10 mouse cellular contexts compared by ENCODE assay signal in genomic region chr7:141009665-141010064, GRCm38 (mm10). TPM values are rescaled to one million over a fixed set of nuclear protein-coding genes. Genes with fewer than 3 reads are reported as not detected.
DNase-seq lines count a peak whose midpoint lies in the region; ATAC-seq and TF ChIP-seq lines count a peak whose summit lies in the region.
"Had no signal": no experiment of that assay in that cellular context is flagged by ENCODE, and none has a peak within 500 bp of the region (broad histone marks: within the 10 kb centered on the region; RNA-seq: fewer than 3 reads in every experiment).

No protein-coding gene starts in this region.

- H3K4me2 ChIP-seq in heart, embryonic 15.5 days: peak overlapping the region; percentile 63
- H3K4me2 ChIP-seq in liver, postnatal 0 days (ENCODE audit: low read depth, low read length): peak overlapping the region; percentile 62

- peaks cover 20% of the 10 kb centered on the region for H3K4me1 ChIP-seq in liver, adult 2 months (ENCODE audit: control insufficient read depth, insufficient read depth, low read length)
- H3K4me1 ChIP-seq in heart, embryonic 15.5 days (replicated peaks): peaks cover 23% of the 10 kb centered on the region
- peaks cover 40% of the 10 kb centered on the region for H3K4me1 ChIP-seq in liver, postnatal 0 days (ENCODE audit: insufficient read depth)

- H3K27ac ChIP-seq in liver, adult 2 months (replicated peaks; ENCODE audit: insufficient read depth, low read depth, low read length): peak overlapping the region; percentile 92
- H3K27ac ChIP-seq in heart, embryonic 15.5 days: peak overlapping the region; percentile 70; the same call in 1 of the 2 replicates
- H3K27ac ChIP-seq in liver, postnatal 0 days (ENCODE audit: low read depth): peak overlapping the region; percentile 87

- no peaks in the 10 kb centered on the region for H3K9me3 ChIP-seq in heart, embryonic 15.5 days (replicated peaks)
- no peaks in the 10 kb centered on the region for H3K9me3 ChIP-seq in liver, postnatal 0 days (ENCODE audit: low read length)

- DNase-seq in liver, adult 2 months (ENCODE audit: extremely low read depth, low read depth, low spot score): no peak
- no peak for DNase-seq in liver
- DNase-seq in liver, postnatal 0 days: no peak
- DNase-seq in gastrocnemius, adult 8-10 months (ENCODE audit: low spot score in 2 of 2): no peak
- DNase-seq in layer of hippocampus, adult 9-11 months: no peak

- 13% methylated on average over 9 of the region's 9 CpGs for WGBS in liver, adult 2 months
- 79% methylated on average over 9 of the region's 9 CpGs for WGBS in heart, embryonic 15.5 days
- 73% methylated on average over 9 of the region's 9 CpGs for WGBS in liver, postnatal 0 days (ENCODE audit: insufficient replicate concordance)

- H3K27me3 ChIP-seq in liver, adult 2 months (ENCODE audit: control insufficient read depth, insufficient read depth, low read length): no peaks in the 10 kb centered on the region
- H3K27me3 ChIP-seq in heart, embryonic 15.5 days: no peaks in the 10 kb centered on the region
- H3K27me3 ChIP-seq in liver, postnatal 0 days (ENCODE audit: insufficient read depth, low read length): no peaks in the 10 kb centered on the region

- no peak for TF ChIP-seq EP300 in liver, postnatal 0 days (IDR thresholded peaks at IDR 0.05; ENCODE audit: low read depth)

- H3K4me3 ChIP-seq in liver, adult 2 months (ENCODE audit: insufficient read depth, low read depth, low read length): peak overlapping the region; percentile 80
- H3K4me3 ChIP-seq in heart, embryonic 15.5 days: peak overlapping the region; percentile 52
- H3K4me3 ChIP-seq in liver, postnatal 0 days (ENCODE audit: low read depth, low read length): peak overlapping the region; percentile 52

- H3K36me3 ChIP-seq in liver, adult 2 months (ENCODE audit: control insufficient read depth, insufficient read depth, low read length): no peaks in the 10 kb centered on the region
- H3K36me3 ChIP-seq in heart, embryonic 15.5 days: no peaks in the 10 kb centered on the region
- no peaks in the 10 kb centered on the region for H3K36me3 ChIP-seq in liver, postnatal 0 days (replicated peaks; ENCODE audit: insufficient read depth, low read length)

- peaks cover 3% of the 10 kb centered on the region; the same call in 1 of the 2 replicates for H3K79me2 ChIP-seq in liver, adult 2 months (ENCODE audit: control insufficient read depth, insufficient read depth, low read length)

- peak; percentile 44 for ATAC-seq in activated CD4-positive, CD25-positive, alpha-beta regulatory T cell, adult 4 months
- ATAC-seq in heart, embryonic 15.5 days (replicated peaks; ENCODE audit: insufficient number of reproducible peaks, insufficient read depth, low FRiP score, low read depth): no peak
- ATAC-seq in liver, postnatal 0 days: no peak
- ATAC-seq in megakaryocyte-erythroid progenitor cell, adult 5-6 weeks (replicated peaks; ENCODE audit: low FRiP score, low TSS enrichment, poor library complexity, severe bottlenecking): no peak

- no peak for TF ChIP-seq POLR2A in liver, adult 2 months (IDR thresholded peaks at IDR 0.05; ENCODE audit: extremely low read depth, insufficient read depth, low read length)

- TF ChIP-seq CTCF in liver, adult 2 months (IDR thresholded peaks at IDR 0.05; ENCODE audit: low read depth, low read length): no peak
- TF ChIP-seq CTCF in liver, postnatal 0 days (IDR thresholded peaks at IDR 0.05; ENCODE audit: low read depth): no peak

- H3K9ac ChIP-seq in liver, adult 2 months (ENCODE audit: low read depth, low read length): peak overlapping the region; percentile 89
- 0 out of 2 replicates have a peak overlapping the region, but pooled peaks have one; percentile 49 for H3K9ac ChIP-seq in heart, embryonic 15.5 days
- peak overlapping the region; percentile 64 for H3K9ac ChIP-seq in liver, postnatal 0 days (replicated peaks)

RNA-seq across cellular contexts. Expression of gene Ifitm3, which starts 0.9 kb away (rescaled TPM):
- total RNA-seq in liver, adult 2 months (2014; rRNA removed): 296 and 392 TPM in 2 replicates
- 848 and 1,254 TPM in 2 replicates for polyA plus RNA-seq in liver, adult 2 months (2012; rRNA removed)
- polyA plus RNA-seq in activated CD4-positive, CD25-positive, alpha-beta regulatory T cell, adult 4 months (2017; shearing (Covaris generic)): 10 to 100 TPM; 17.0 to 23.4 TPM
- polyA plus RNA-seq in heart, embryonic 15.5 days (2015; fragmentation: Nextera tagmentation; extraction: Ambion mirVana): 103 and 212 TPM in 2 replicates
- 295 and 298 TPM in 2 replicates for polyA plus RNA-seq in liver, postnatal 0 days (2015; fragmentation: Nextera tagmentation; extraction: Ambion mirVana)
- 10 to 100 TPM; 20.8 to 38.8 (median 27.1) TPM for total RNA-seq in gastrocnemius, adult 8-10 months (2022)
- 53.9 and 67.3 TPM in 2 replicates for total RNA-seq in megakaryocyte-erythroid progenitor cell, adult 5-6 weeks (2014; fragmentation: Nextera tagmentation)
- total RNA-seq in megakaryocyte-erythroid progenitor cell, adult 5-6 weeks (2017): 54.1 and 55.3 TPM in 2 replicates

RNA-seq across cellular contexts. Expression of gene Ifitm6, which starts 8.1 kb away (rescaled TPM):
- 0.81 and 0.83 TPM in 2 replicates for total RNA-seq in liver, adult 2 months (2014; rRNA removed)
- 0.72 and 1.7 TPM in 2 replicates for polyA plus RNA-seq in liver, adult 2 months (2012; rRNA removed)
- under 1 TPM; 0.70 to 0.92 TPM for polyA plus RNA-seq in activated CD4-positive, CD25-positive, alpha-beta regulatory T cell, adult 4 months (2017; shearing (Covaris generic))
- polyA plus RNA-seq in heart, embryonic 15.5 days (2015; fragmentation: Nextera tagmentation; extraction: Ambion mirVana): 0.53 and 1.4 TPM in 2 replicates
- 53.6 and 54.4 TPM in 2 replicates for polyA plus RNA-seq in liver, postnatal 0 days (2015; fragmentation: Nextera tagmentation; extraction: Ambion mirVana)
- not detected for total RNA-seq in gastrocnemius, adult 8-10 months (2022)
- not detected in 2 replicates for total RNA-seq in megakaryocyte-erythroid progenitor cell, adult 5-6 weeks (2014; fragmentation: Nextera tagmentation)
- total RNA-seq in megakaryocyte-erythroid progenitor cell, adult 5-6 weeks (2017): 25.3 TPM in 1 of 2 replicates, not detected in the other
- total RNA-seq: gastrocnemius, postnatal 36 days had no signal

RNA-seq across cellular contexts. Expression of gene Gm17387, which starts 19.3 kb away (rescaled TPM):
- total RNA-seq in liver, adult 2 months (2014; rRNA removed): not detected in 2 replicates
- not detected in 2 replicates for polyA plus RNA-seq in liver, adult 2 months (2012; rRNA removed)
- not detected for polyA plus RNA-seq in activated CD4-positive, CD25-positive, alpha-beta regulatory T cell, adult 4 months (2017; shearing (Covaris generic))
- polyA plus RNA-seq in heart, embryonic 15.5 days (2015; fragmentation: Nextera tagmentation; extraction: Ambion mirVana): not detected in 2 replicates
- not detected in 2 replicates for polyA plus RNA-seq in liver, postnatal 0 days (2015; fragmentation: Nextera tagmentation; extraction: Ambion mirVana)
- not detected for total RNA-seq in gastrocnemius, adult 8-10 months (2022)
- not detected in 2 replicates for total RNA-seq in megakaryocyte-erythroid progenitor cell, adult 5-6 weeks (2014; fragmentation: Nextera tagmentation)
- not detected in 2 replicates for total RNA-seq in megakaryocyte-erythroid progenitor cell, adult 5-6 weeks (2017)
- total RNA-seq: gastrocnemius, postnatal 36 days; left cerebral cortex, adult 18-20 months had no signal

RNA-seq across cellular contexts. Expression of gene Ifitm1, which starts 42.6 kb away (rescaled TPM):
- 11.2 and 11.3 TPM in 2 replicates for total RNA-seq in liver, adult 2 months (2014; rRNA removed)
- polyA plus RNA-seq in liver, adult 2 months (2012; rRNA removed): 48.6 and 79.4 TPM in 2 replicates
- 1 to 10 TPM; 4.6 to 7.5 TPM for polyA plus RNA-seq in activated CD4-positive, CD25-positive, alpha-beta regulatory T cell, adult 4 months (2017; shearing (Covaris generic))
- polyA plus RNA-seq in heart, embryonic 15.5 days (2015; fragmentation: Nextera tagmentation; extraction: Ambion mirVana): 11.7 and 49.8 TPM in 2 replicates
- 33.4 and 38.6 TPM in 2 replicates for polyA plus RNA-seq in liver, postnatal 0 days (2015; fragmentation: Nextera tagmentation; extraction: Ambion mirVana)
- under 1 TPM; 0.34 to 0.99 (median 0.77) TPM for total RNA-seq in gastrocnemius, adult 8-10 months (2022)
- 37.2 and 54.3 TPM in 2 replicates for total RNA-seq in megakaryocyte-erythroid progenitor cell, adult 5-6 weeks (2014; fragmentation: Nextera tagmentation)
- total RNA-seq in megakaryocyte-erythroid progenitor cell, adult 5-6 weeks (2017): 20.9 and 50.8 TPM in 2 replicates

RNA-seq across cellular contexts. Expression of gene B4galnt4, which starts 51.2 kb away (rescaled TPM):
- 0.09 TPM in 1 of 2 replicates, not detected in the other for total RNA-seq in liver, adult 2 months (2014; rRNA removed)
- polyA plus RNA-seq in liver, adult 2 months (2012; rRNA removed): 0.04 and 0.10 TPM in 2 replicates
- 10 to 100 TPM in 1 of 2 experiments, 1 to 10 TPM in 1; 6.4 to 11.9 TPM for polyA plus RNA-seq in activated CD4-positive, CD25-positive, alpha-beta regulatory T cell, adult 4 months (2017; shearing (Covaris generic))
- polyA plus RNA-seq in heart, embryonic 15.5 days (2015; fragmentation: Nextera tagmentation; extraction: Ambion mirVana): 1.0 and 2.0 TPM in 2 replicates
- polyA plus RNA-seq in liver, postnatal 0 days (2015; fragmentation: Nextera tagmentation; extraction: Ambion mirVana): 0.15 and 0.34 TPM in 2 replicates
- under 1 TPM in 2 of 4 experiments, not detected in 2; 0.20 to 0.59 TPM for total RNA-seq in gastrocnemius, adult 8-10 months (2022)
- 0.20 and 0.70 TPM in 2 replicates for total RNA-seq in megakaryocyte-erythroid progenitor cell, adult 5-6 weeks (2014; fragmentation: Nextera tagmentation)
- not detected in 2 replicates for total RNA-seq in megakaryocyte-erythroid progenitor cell, adult 5-6 weeks (2017)

Comparison
In these comparisons a context has a peak if more than half of its experiments do, and no peak if none do; other contexts are left out.
1. RNA of gene Ifitm6, which starts 8.1 kb away (polyA plus RNA-seq): 53.6 to 54.4 TPM in liver, postnatal 0 days; 0.72 to 1.7 TPM in liver, adult 2 months, 0.70 to 0.92 TPM in activated CD4-positive, CD25-positive, alpha-beta regulatory T cell, adult 4 months and 0.53 to 1.4 TPM in heart, embryonic 15.5 days; every median in the first group is over 10 times any median in the second.
2. Peak in every context shown above with its lines, with median percentiles within 50 percentile points of each other: H3K27ac ChIP-seq, H3K4me3 ChIP-seq and H3K9ac ChIP-seq.